Mouse (Mus musculus): ENCODE measurements around the gene Olfr6.
"Not testable (repeated sequence)": the region's sequence is repeated elsewhere in the genome, so short reads cannot be mapped to it uniquely, and the experiment has no call there.

Olfr6 gene

DNA sequence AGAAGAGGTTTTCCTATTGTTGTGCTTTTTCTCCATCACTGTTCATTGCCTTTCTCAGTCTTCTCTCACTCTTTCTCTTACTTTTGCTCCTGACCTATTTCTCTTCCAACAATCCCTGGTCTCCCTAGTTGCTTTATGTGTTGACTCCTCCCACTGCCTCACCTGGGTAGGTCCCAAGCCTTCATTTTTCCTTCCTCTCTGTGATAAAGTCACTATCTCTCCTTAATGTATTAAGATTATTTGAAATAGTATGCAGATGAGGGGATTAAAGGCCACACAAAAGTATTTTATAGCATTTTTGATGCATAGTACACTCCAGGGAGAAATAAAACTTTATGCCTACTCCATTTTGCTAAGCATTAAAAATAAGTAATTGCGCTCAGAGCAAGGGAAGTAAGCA, at the start of gene Olfr6:
Gene Olfr6 (minus strand): TSS at position 101 of the 400 bp plus-strand sequence.
- DNase-seq (ENCODE audit: low spot score), result no peak

DNA sequence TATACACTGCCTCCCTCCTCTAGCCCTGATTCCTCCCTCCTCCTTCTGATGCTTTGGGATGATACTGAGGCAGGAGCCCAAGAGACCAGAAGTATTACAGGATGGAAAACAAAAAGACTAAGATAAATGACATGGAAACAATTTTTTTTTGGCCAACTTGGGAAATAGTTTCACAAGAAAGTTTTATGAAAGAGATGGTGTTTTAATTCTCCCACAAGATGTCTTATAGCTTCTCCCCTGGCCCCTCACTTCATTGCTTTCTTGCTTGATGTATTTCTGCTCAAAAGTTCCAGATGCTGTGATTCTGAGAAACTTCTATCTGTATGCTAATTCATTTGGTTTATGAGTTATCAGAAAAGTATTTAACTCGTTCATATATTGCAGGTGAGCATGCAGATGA, 42.2 kb upstream of the Olfr6 start, which contains the start of gene Olfr2:
Gene Olfr2 (minus strand): TSS at position 101 of the 400 bp plus-strand sequence.
- DNase-seq (ENCODE audit: low spot score), result no peak

DNA sequence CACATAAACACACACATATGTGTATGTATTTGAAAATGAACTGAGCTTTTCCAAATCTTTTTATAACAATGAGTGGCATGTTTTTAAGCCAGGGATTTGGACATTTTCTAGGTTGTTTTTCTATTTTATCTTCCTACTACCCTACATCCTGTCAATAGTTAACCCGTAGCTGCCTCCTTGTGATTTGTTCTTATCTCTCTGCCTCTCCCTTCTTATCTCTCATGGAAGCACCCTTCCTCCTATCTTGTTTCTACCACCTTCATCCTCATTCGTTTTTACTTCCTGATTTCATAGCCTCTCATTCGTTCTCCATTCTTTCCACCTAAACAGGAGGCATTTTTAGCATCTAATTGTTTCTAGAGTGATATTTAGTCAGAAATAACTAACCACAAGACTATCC, 40.4 kb upstream of the Olfr6 start:
- DNase-seq (ENCODE audit: low spot score), result no peak

DNA sequence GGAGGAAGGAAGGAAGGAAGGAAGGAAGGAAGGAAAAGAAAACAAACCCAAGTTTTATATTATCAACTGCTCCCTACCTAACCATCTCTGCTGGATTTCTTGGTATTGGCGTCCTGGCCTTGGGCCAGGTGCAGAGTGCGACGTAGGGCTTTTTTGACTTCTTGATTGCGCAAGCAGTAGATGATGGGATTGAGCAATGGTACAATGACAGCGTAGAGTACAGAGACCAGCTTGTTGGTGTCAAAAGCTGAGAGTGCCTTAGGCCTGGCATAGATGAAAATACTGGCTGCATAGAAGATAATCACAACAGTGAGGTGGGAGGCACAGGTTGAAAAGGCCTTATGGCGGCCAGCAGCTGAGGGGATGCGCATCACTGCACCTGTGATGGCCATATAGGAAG, 37.1 kb upstream of the Olfr6 start:
- no peak for DNase-seq (ENCODE audit: low spot score)

DNA sequence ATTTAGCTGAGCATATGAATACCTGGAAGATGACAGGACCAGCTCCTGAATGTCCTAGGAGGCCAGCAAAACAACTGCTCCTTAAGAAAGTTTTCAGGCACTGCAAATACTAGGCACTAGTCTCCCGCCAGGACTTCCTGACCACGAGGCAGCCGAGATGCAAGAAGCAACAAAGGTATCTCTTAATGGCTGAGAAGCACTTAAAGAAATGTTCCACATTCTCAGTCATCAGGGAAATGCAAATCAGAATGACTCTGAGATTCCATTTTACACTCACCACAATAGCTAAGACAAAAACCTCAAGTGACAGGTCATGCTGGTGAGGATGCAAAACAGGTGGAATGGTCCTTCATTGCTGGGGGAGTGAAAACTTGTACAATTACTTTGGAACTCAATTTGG, 21.5 kb upstream of the Olfr6 start:
- no peak for DNase-seq (ENCODE audit: low spot score)

DNA sequence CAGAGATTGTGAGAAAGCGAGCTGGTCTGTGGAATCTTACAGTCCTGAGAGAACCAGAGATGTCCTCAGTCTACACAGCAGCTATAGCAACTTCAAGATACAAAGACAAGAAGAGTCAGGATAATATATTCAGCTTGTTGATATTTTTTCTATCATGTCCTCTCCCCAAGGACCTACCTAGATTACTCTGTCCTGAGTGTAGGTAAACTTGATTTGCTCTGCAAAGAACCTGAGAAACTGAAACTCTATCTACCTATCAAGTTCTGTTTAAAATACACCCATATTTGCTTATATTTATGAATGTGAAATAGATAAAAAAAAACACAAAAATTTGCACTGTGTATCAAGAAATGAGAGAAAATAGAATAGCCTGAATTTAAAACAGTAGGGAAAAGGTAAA, 11.6 kb upstream of the Olfr6 start, which contains the start of gene Olfr711:
Gene Olfr711 (minus strand): TSS at position 101 of the 400 bp plus-strand sequence.
- no peak for DNase-seq (ENCODE audit: low spot score)

DNA sequence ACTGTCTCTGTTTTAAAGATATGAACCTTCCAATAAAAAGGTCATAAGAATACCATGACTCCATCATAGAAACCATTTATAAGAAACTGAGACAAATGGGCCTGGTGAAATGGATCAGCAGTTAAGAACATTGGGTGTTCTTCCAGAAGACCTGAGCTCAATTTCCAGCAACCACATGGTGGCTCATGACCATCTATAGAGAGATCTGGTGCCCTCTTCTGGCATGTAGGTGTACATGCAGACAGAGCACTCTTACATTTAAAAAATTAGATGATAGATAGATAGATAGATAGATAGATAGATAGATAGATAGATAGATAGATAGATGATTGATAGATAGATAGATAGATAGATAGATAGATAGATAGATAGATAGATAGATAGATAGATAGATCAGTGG, 3.8 kb upstream of the Olfr6 start:
- DNase-seq (ENCODE audit: low spot score), result not testable (repeated sequence)

DNA sequence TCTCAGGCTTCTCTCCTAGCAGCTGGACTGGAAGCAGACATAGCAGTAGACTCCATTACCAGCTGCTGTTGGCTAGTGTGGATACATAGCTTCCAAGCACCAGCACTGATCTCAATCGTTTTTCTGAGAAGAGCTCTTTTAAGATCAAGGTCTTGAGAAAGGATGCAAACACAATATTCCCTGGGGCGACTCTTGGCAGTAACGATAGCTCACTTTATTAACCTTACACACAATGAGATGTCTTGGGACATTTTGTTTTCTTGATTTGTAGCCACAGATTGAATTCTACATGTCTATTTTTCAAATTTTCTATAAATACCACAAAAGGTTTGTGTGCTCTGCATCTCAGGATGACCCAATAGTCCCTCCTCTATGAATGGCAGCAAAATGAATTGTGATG, 15.5 kb downstream of the Olfr6 start, which contains the start of gene Olfr710:
Gene Olfr710 (minus strand): TSS at position 101 of the 400 bp plus-strand sequence.
- no peak for DNase-seq (ENCODE audit: low spot score)

DNA sequence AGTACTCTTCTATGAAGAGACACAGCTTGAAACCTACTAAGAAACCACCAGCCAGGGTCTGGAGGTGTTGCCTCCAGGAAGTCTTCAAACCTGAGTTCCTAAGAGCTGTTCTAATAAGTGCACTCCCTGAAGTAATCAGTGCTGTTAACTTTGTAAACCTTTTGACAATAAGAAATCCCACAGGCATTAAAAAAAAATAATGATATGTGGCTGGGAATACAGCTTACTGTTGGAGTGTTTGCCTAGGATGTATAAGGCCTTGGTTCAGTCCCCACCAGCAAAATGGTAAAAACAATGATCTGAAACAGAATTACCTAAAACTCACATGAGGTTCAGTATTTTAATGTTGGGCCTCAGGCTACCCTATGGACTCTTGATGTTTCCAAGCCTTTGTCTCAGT, 31.6 kb downstream of the Olfr6 start, which contains the start of gene Olfr709-ps1:
Gene Olfr709-ps1 (minus strand): TSS at position 101 of the 400 bp plus-strand sequence.
- DNase-seq (ENCODE audit: low spot score), result no peak

DNA sequence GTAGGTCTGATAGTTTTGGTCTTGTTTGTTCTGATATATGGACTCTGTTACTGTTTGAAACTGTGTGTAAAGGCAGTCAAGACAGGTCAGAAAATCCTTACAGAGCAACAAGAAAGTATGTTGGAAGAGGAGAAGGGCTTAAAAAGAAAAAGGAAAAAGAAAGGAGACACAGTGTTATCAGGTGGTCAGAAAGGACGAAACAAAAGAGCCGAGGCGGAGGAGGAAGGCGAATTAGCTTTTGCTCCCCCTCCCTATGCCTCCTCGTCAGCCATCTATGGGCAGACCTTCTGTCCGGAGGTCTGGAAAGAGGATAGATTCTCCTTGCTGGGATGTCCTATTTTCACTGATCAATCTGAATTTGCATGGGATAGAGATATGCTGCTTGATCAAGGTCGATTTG, 42.8 kb downstream of the Olfr6 start:
- DNase-seq (ENCODE audit: low spot score), result peak; percentile 42

DNA sequence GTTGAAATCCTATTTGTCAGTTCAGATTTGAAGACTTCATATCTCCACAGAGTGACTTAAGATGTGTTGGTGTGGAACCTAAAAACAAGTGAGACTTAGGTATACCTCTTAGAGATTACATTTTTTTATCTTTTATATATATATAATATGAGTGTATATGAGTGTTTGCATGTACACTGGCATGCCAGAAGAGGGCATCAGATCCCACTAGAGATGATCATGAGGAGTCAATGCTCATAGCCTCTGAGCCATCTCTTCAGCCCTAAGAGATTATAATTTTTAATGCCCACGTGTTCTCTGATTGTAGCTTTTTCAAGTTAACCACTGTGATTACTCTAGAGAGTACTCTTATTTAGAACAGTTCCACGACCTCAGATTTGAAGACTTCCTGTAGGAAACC, 56.1 kb downstream of the Olfr6 start, which contains the start of gene Olfr1532-ps1:
Gene Olfr1532-ps1 (plus strand): TSS at position 326 of the 400 bp plus-strand sequence.
- DNase-seq (ENCODE audit: low spot score), result no peak
